Mouse (Mus musculus) ZHBTc4 (cell line): ENCODE results near the gene Tes3-ps.

ENCODE experiments used
- DNase-seq: peaks from one replicate; pipeline ENCODE4 v3.0.0-alpha.2; 2011; ENCODE audit warnings: low read depth, low spot score

The Tes3-ps gene

DNA sequence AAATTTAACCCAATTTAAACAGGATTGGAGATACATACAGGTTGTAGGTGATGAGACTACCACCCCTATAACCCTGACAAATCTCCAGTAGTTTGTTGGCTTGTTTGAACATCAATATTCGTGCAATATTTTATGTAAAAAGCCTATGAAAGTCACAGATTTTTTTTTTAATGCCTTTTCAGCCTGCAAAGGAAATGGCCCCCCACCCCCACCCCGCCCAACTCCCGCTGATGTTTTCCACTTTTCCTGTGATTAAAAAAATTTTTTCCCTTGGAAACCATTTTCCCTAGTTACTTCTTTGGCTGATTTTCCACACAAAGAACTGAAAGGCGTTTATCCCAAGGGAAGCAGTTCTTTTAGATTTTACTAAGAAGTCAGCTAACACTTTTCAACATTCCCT, 11.4 kb downstream of the Tes3-ps start, which contains the start of gene Ecm2:
Gene Ecm2 (plus strand): TSS at position 301 of the 400 bp plus-strand sequence.
- DNase-seq, result no peak

DNA sequence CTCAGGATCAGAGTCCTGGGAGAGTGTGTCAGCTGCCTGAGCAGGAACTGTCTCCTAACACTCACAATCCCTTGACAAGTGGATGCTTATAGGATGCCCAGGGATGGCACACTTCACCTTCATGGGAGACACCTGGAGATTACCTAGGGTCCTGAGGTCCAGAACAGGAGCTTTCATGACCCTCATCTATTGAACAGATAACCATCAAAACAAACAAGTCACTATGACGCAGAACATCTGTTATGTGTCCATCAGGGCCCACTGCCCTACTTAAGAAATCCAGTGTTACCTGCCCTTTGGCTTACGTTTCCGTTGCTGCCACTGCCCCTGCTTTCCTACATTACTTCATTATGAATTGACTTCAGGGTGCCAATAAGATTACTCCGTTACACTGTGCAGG, 12.7 kb downstream of the Tes3-ps start:
- DNase-seq, result no peak

DNA sequence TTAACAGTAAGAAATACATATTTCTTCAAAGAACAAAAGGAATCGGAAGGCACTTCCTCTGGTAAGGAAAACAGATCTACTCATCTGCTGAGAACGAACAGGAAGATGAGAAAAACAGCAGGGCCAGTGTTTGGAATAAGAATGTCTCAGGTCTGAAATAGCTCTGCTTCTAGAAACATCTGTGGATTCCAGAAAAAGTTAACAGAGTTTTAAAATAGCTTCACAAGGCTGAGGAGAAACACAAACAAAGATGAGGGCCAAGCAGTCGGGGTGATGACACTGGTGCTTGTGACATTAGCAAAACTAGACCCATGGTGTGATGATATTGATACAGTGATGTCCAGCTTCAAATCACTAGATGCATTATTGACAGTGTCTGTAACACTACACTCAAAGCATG, 14.1 kb downstream of the Tes3-ps start:
- DNase-seq, result no peak

DNA sequence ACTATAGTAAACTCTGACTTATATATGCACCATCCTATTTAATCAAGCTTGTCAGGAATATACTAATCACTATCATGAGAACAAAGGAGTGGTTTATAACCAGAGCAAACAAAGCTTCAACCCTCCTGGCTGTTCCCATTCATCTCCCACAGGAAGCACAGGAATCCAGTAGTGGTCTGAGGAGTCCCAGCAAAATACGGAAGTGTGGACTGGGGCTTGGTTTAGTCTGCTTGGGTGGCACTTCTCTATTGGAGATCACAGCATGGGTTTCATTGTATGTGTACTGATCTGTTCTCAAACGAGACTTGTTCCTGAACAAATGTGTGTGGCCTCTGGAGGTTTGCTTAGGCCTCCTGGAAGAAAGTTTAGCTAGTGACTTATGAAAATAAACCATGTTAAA, 25.6 kb downstream of the Tes3-ps start:
- DNase-seq, result no peak

DNA sequence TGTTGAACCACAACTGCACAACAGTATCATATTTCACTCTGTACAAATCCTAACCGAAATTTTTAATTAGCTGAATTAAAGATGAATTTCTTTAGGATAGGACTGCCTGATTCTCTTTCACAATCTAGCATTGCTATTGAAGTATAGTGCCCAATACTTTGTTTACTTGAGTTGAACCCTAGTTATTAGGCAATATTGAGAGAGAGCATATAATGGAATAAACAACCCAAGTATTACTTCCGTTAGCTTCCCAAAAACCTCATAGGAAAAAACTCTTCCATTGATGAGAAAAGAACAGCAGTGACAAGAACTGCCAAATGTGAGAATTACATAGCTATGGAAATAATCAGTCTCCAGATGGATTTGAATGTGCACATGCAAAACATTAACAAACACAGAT, 33.1 kb downstream of the Tes3-ps start:
- no peak for DNase-seq

DNA sequence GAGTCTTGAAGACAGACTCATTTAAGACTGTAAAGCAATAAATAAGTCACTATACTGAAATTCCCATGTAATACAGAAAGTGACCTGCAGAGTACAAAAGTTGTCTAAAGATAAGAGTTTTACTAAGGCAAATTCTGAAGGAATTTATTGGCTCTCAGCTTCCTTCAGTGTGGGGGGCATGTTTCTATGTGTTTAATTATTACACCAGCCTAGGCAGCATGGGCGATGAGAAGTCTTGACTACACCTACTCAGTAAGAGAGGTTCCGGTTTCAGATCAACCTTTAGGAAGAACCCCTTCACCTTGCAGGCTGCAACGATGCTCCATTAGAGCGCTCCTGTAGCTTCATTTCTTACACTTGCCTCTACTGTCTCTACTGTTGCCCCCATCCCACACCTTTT, 37.5 kb downstream of the Tes3-ps start:
- DNase-seq, result no peak

DNA sequence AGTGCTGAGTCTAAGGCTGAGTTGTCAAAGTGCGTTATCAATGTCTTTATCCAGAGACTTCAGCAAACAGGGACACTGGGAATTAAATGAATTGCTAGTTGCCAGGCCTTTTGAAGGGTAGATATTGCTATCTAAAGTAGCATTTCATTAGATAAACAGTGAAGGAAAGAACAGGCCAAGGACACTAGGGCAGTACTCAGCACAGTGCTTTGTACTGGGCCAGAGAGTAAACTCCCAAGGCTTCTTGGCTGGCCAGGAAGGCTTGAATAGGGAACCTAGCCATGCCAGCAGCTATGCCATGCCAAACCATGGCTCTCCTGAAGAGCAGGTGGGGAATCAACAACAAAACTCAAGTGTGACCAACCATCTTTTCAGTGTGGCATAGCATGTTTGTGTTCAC, 43.8 kb downstream of the Tes3-ps start:
- no peak for DNase-seq

DNA sequence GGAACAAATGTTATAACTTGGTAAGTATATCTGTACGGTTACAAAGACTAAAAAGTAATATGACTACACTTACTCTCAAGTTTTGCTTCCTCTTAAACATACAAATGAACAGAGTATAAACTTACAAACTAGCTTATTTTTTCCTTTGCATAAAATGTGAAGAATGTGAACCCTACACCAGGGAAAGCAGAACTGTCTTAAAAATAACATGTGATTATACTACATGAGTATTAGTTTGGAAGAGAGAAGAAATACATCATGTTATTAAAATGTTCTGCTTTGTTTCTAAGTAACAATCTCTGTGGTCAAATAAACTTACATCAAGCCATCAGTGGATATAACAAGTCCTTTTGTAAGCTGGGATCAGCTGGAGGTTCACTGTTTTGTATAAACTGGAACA, 45.6 kb downstream of the Tes3-ps start:
- DNase-seq, result no peak

DNA sequence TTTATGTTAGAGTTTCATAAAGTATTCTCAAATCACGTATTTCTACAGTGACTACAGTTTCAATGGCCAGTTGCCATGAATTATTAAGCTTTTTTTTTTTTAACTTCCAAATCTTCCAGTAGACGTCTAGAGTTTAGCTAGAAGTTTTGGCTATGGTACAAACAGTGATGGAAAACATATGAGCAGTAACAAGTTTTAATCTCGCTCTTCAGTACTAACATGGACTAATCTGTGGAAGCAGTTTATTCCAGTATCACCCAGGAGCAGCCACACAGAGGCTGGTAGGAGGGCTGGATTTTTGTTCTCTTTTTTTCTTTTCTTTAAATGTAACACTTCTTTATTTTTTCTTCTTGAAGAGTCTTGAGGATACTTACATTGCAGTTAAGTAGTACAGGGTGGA, 51.2 kb downstream of the Tes3-ps start, which contains the start of gene Aspn:
Gene Aspn (plus strand): TSS at position 165 of the 400 bp plus-strand sequence.
- no peak for DNase-seq

DNA sequence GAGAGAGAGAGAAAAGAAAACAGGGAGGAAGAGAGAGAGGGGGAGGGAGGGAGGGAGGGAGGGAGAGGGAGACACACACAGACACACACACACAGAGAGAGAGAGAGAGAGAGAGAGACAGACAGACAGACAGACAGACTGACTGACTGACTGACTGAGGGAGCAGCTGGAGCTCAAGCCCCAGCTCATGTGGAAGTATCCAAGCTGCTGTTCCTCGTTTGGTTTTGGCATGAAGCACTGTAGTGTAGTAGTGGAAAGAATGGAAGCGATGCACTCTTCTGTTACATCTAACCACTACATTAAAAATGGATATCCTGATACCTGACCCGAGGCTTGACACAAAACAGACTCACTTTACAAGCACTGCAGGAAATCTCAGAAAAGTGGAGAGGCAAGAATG, 52.5 kb downstream of the Tes3-ps start:
- no peak for DNase-seq
